Mouse (Mus musculus): ENCODE measurements around the gene N4bp2.

GRCm38 (mm10) chr5:65823601-65824133 is 60.3 kb downstream of the N4bp2 start:
- TF ChIP-seq HCFC1 (IDR thresholded peaks at IDR 0.05; ENCODE audit: borderline replicate concordance, insufficient read depth, low read length) (no peak), CHD2 (IDR thresholded peaks at IDR 0.05; ENCODE audit: low read depth, low read length) (no peak)
